Mouse (Mus musculus) CH12.LX (cell line): ENCODE data around the gene Gm2004.
"Not testable (repeated sequence)": the region's sequence is repeated elsewhere in the genome, so short reads cannot be mapped to it uniquely, and the experiment has no call there.

Experiments
- CTCF ChIP-seq, 2 experiments: IDR thresholded peaks in 1 of 2; conservative IDR thresholded peaks in 1 of 2; 2 replicates each; pipeline ENCODE4 v1.5.1; 2011 to 2012; ENCODE audit warnings: low read depth in 2 of 2, low read length in 2 of 2, improper control_type of control experiment in 1 of 2, inconsistent platforms in 1 of 2, mild to moderate bottlenecking in 1 of 2, moderate library complexity in 1 of 2
- EP300 ChIP-seq: IDR thresholded peaks from 2 replicates; pipeline ENCODE4 v1.6.1; 2011; ENCODE audit warnings: low read length, improper control_type of control experiment
- RCOR1 ChIP-seq: conservative IDR thresholded peaks from 2 replicates; pipeline ENCODE4 v1.6.1; 2012; ENCODE audit warnings: low read depth, mild to moderate bottlenecking, inconsistent platforms, low read length, improper control_type of control experiment
- ZMIZ1 ChIP-seq: IDR thresholded peaks from 2 replicates; pipeline ENCODE4 v1.6.1; 2012; ENCODE audit warnings: low read depth, mild to moderate bottlenecking, inconsistent platforms, low read length, improper control_type of control experiment

DNA sequence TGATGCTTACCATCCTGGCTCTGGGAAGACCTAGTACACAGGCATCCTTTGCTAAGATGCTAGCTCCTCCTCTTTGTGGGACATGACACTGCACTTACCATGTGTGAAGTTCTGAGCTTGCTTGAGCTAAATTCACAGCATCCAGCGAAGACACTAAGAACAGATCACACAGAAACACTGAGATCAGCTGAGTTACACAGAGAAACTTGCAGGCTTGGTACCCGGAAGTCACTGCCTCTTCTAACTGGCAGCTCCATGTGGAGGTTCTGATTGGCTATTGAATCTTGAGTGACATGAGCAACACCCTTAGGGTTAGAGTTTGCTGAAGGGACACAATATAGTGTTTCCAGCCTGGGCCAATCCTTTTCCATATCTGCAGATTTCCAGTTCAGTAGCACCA is at the start of gene Gm2004:
- TF ChIP-seq RCOR1; CTCF (conservative IDR thresholded peaks at IDR 0.05 in 1 of 2, IDR thresholded peaks at IDR 0.05 in 1 of 2; ENCODE audit: low read depth in 2 of 2, low read length in 2 of 2); ZMIZ1; EP300: not testable (repeated sequence)
